Mouse (Mus musculus) heart, adult 11 months (tissue): ENCODE measurements around the gene Fgfr2.
"Not testable (repeated sequence)": the region's sequence is repeated elsewhere in the genome, so short reads cannot be mapped to it uniquely, and the experiment has no call there.

Experiments used
- DNase-seq: peaks from one replicate; pipeline ENCODE4 v3.0.0; 2022

Gene Fgfr2

GRCm38 (mm10) chr7:131465117-131465601 lies 1658.0 kb downstream of the Fgfr2 start:
- DNase-seq = peak; percentile 5

DNA sequence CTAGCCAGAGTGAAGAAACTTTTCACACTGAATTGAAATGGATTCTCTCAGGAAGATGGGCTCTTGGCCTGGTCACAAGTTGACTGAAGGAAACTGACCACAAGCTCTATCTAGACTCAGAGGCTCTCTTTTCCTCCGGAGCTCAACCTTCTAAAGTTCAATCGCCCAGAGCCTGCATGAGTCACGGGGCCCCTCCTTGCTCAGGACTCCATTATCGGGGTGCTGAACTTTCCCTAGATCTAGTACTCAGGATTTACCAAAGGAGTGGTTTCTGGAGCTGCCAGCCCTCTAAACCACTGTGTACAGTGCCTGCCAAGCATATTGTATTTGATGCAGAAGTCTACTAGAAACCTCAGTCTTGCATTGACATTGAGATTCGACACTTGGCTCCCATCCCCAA lies 1666.4 kb downstream of the Fgfr2 start:
- DNase-seq = peak; percentile 72

DNA sequence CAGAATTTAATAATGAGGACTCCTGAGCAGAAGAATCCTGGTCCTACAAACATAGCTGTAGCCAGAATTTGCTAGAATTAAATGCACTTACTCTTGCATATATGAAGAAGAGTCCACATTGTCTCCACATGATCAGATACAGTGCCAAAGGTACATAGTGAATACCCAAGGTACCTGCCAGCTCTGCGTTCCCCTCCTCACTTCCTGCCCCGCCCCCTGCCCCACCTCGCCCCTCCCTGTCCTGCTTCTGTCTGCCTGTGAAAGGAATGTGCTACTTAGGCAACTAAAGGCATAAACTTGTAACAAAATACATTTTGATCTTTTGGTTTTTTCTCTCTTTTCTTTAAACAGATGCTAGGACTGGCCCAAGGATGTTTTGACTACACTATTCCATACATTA lies 1686.1 kb downstream of the Fgfr2 start:
- no peak for DNase-seq

GRCm38 (mm10) chr7:131434276-131434675 lies 1688.9 kb downstream of the Fgfr2 start:
- no peak for DNase-seq

GRCm38 (mm10) chr7:131432244-131432643 lies 1690.9 kb downstream of the Fgfr2 start:
- peak; percentile 76 for DNase-seq

DNA sequence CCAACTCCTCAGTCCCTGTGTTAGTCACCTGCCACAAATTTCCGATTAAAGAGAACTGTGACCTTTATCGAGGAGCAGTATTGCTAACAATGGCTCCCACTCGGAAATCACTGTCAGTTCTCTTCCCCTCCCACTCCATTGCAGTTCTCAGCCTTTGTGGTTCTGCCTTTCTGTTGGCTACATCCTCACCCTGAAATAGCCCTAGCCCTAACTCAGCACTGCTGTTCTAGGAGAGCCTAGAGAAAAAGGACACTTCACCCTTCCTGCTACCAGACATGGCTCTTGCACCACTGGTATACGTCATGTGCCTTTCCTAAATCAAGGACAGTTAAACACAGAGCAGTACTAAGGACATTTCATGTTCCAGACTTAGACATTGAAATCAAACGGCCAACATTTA lies 1695.8 kb downstream of the Fgfr2 start:
- peak; percentile 48 for DNase-seq

DNA sequence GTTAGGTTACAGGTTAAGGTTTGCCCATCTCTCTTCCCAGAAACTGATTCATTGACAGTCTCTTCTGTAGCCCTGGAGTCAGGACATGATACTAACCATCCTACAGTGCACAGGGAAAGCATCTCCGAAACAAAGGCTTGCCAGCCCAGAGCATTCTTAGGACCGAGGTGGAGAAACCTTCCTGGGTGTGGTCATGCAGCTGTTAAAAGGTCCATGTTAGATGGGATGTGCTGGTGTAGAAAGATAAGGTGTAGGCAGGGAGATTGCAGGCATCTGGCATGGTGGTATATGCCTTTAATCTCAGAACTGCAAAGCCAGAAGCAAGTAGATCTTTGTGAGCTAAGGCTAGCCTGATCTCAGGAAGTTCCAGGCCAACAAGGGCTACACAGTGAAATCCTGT lies 1698.2 kb downstream of the Fgfr2 start:
- peak; percentile 52 for DNase-seq

DNA sequence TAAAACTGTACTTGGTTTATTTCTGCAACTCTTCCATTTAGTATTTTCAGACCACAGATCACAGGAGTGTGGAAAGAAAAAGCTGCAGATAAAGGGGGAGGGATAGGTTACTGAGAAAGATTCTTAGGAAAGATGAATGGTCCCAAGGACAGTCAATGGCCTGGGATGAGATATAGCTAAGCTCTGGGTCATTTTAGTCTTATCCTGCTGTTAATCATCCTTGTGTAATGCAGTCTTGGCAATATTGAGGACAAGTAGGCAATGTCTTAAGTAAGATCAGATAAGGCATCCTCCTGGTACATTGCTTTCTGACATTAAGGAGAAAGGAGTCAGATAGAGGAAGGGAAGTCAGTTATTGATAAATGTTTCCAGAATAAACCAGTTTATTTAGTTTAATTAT lies 1705.5 kb downstream of the Fgfr2 start:
- DNase-seq = no peak

DNA sequence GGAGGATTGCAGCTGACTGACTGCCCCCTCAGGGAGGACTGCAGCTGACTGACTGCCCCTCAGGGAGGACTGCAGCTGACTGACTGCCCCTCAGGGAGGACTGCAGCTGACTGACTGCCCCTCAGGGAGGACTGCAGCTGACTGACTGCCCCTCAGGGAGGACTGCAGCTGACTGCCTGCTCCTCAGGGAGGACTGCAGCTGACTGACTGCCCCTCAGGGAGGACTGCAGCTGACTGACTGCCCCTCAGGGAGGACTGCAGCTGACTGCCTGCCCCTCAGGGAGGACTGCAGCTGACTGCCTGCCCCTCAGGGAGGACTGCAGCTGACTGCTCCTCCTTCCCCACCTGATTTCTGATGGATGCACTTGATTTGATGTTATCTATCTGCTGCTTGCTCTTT lies 1706.4 kb downstream of the Fgfr2 start:
- not testable (repeated sequence) for DNase-seq

- DNase-seq = no peak
Observed at GRCm38 (mm10) chr7:131411941-131412270, 1711.2 kb downstream of the Fgfr2 start.

DNA sequence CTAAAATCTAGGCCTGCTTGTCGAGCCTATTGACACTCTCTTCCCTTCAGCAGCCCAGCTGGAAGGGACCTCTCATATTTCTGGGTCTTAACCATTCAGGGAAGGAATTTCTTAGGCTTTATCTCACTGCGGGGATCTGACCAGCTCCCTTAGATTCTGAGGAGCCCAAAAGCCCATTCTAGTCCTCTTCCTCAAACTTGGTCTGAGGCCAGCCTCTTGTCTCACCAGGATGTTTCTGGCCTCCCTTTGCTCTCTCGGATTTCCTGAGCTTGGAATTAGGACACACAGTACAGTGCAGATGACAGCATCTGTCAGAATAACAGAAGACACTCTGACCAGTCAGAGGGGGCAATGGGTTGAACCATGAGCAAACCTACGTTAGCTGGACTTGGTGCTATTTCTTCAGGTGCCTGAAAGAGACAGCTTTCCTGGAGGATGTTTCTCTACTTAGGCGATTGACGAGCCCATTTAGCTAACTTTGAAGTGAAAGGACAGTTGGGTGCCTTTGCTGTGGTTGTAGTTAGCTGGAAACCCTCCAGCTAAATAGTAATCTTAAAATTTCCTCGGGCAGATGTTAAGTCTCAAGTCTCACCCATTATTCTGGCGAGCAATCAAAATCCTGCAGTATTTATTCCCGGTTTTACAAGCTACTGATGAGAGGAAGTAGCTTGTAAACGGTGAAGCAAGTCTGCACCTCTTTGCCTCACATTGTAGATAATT lies 1711.8 kb downstream of the Fgfr2 start:
- peak; percentile 94 for DNase-seq

GRCm38 (mm10) chr7:131410416-131411058 lies 1712.6 kb downstream of the Fgfr2 start, which contains the start of the genes Ikzf5 and Acadsb:
Gene Ikzf5 (minus strand): TSS chr7:131410521.
Gene Acadsb (plus strand): TSS chr7:131410601.
- peak; percentile 100 for DNase-seq

- no peak for DNase-seq
Observed at GRCm38 (mm10) chr7:131409988-131410385, 1713.2 kb downstream of the Fgfr2 start.

GRCm38 (mm10) chr7:131409321-131409987 lies 1713.7 kb downstream of the Fgfr2 start:
- peak; percentile 84 for DNase-seq

- DNase-seq = peak; percentile 91
Observed at GRCm38 (mm10) chr7:131391761-131392160, 1731.4 kb downstream of the Fgfr2 start.

DNA sequence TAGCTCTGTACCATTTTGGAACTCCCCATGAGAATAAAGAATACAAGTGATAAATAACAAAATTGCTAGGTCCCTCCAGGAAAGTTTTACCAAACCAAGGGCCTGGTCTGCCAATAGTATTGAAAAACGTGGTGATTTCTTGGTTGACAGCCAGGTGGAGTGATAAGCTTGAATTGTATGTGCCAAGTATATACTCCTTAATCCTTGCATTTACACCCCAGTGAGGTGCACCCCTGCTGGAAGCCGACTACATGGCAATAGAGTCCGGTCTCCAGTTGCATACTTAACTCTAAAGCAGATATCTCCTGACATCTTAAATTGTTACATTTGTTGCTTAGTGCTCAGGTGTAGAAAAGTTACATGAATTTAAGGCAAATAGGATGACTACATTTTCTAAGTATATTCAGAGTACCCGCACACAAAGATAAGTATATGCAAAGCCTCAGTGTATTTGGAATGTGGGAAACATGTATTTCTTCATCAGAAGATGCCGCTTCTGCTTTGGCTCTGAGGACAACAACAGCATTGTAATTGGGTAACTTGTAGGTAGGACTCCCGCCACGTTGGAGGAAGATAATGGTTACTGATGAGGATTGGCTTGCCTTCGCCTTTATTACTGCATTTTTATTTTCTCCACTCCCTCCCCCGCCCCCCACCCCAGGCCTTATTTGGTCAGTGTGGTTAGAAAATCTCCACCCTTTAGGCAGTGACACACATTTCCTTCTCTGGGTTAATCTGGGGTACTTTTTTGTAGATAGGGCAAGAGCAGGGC lies 1751.1 kb downstream of the Fgfr2 start:
- peak; percentile 49 for DNase-seq

GRCm38 (mm10) chr7:131371470-131371860 lies 1751.7 kb downstream of the Fgfr2 start:
- DNase-seq = no peak

DNA sequence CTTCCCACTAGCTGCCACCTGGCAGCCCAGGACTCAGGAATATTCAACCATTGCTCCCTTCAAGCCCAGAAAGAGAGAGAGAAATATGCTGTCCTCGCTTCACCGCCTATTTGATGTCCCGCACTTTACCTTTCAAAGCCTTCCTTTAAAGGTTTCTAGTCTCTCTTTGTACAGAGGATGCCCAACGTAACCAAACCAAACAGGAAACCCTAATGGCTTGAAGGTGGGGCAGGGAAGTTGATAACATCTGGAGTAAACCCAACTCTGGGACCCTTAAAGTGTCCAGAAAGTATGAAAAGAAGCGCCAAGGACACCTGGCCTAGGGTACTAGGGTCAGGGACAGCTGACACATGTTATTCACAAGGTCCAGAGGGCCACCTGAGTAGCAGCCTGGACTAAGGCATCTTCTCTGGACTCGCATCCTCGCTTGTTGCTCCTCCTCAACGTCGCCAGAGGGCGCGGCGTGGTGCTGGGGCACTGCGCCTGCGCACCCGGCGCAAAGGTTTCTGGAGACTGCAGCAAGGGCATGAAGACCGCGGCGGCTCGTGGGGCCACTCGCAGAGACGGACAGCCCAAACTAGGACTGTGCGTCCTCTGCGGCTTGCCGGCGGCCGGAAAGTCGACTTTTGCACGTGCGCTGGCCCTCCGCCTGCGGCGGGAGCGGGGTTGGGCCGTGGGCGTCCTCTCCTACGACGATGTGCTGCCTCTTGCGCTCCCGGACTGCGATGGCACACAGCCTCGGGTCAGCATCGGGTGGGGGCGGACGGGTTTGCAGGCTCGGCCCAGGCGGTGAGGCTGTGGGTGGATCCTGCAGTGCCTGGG lies 1752.3 kb downstream of the Fgfr2 start, which contains the start of gene Pstk:
TSS of gene Pstk (plus strand) at position 494 of the 822 bp plus-strand sequence.
- peak; percentile 99 for DNase-seq

GRCm38 (mm10) chr7:131364131-131364530 lies 1759.0 kb downstream of the Fgfr2 start:
- DNase-seq = peak; percentile 34

GRCm38 (mm10) chr7:131362615-131363300 lies 1760.4 kb downstream of the Fgfr2 start, which contains the start of gene 2310057M21Rik:
Gene 2310057M21Rik (minus strand): TSS chr7:131362759.
- peak; percentile 100 for DNase-seq

DNA sequence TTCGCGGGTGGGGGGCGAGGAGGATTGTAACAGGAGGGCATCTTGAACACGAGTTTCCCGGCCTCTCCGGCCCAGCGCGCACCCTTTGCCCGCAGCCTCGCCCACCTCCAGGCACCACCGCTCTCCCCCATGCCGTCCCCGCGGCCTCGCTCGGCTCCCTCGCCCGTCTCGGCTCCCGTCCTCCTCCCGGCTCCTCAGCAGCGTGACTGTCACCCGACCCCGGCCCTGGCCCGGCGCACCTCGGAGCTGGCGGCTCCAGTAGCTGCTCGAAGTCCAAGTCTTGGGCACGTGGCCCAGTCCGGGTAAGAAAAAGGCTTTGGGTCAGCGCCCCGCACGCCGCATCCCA lies 1760.9 kb downstream of the Fgfr2 start:
- no peak for DNase-seq
